Mouse (Mus musculus): ENCODE results near the gene Tmed2. TPM values are rescaled to one million over a fixed set of nuclear protein-coding genes. Genes with fewer than 3 reads are reported as not detected.
"Not testable (repeated sequence)": the region's sequence is repeated elsewhere in the genome, so short reads cannot be mapped to it uniquely, and the experiment has no call there.

Gene Tmed2
- polyA plus RNA-seq, 1 experiment, result 39.8 TPM

- peaks cover 8% of the 10 kb centered on the region for H3K4me1 ChIP-seq (ENCODE audit: control insufficient read depth, insufficient read depth, low read length)
- no peak overlapping the region for H3K27ac ChIP-seq (ENCODE audit: control insufficient read depth, insufficient read depth, low read depth, low read length)
- H3K27me3 ChIP-seq (ENCODE audit: control insufficient read depth, insufficient read depth, low read length), result no peaks in the 10 kb centered on the region
- no peak overlapping the region for H3K4me3 ChIP-seq (ENCODE audit: control insufficient read depth, low read depth, low read length)
- H3K36me3 ChIP-seq (ENCODE audit: control insufficient read depth, insufficient read depth, low read length), result no peaks in the 10 kb centered on the region
- TF ChIP-seq POLR2A (IDR thresholded peaks at IDR 0.05; ENCODE audit: control insufficient read depth, low read depth, low read length) (no peak), CTCF (IDR thresholded peaks at IDR 0.05; ENCODE audit: control insufficient read depth, insufficient read depth, insufficient replicate concordance, low read depth, low read length) (no peak)
Observed at GRCm38 (mm10) chr5:124535016-124535415, 5.5 kb upstream of the Tmed2 start.

- H3K27ac ChIP-seq (ENCODE audit: control insufficient read depth, insufficient read depth, low read depth, low read length), result peak overlapping the region; percentile 31; the same call in 1 of the 2 replicates
- peak overlapping the region; percentile 1; the same call in 1 of the 2 replicates for H3K4me3 ChIP-seq (ENCODE audit: control insufficient read depth, low read depth, low read length)
- no peaks in the 10 kb centered on the region for H3K36me3 ChIP-seq (ENCODE audit: control insufficient read depth, insufficient read depth, low read length)
- H3K27me3 ChIP-seq (ENCODE audit: control insufficient read depth, insufficient read depth, low read length), result no peaks in the 10 kb centered on the region
- no peak for TF ChIP-seq POLR2A (IDR thresholded peaks at IDR 0.05; ENCODE audit: control insufficient read depth, low read depth, low read length)
- no peak for TF ChIP-seq CTCF (IDR thresholded peaks at IDR 0.05; ENCODE audit: control insufficient read depth, insufficient read depth, insufficient replicate concordance, low read depth, low read length)
- peaks cover 5% of the 10 kb centered on the region for H3K4me1 ChIP-seq (ENCODE audit: control insufficient read depth, insufficient read depth, low read length)
Observed at GRCm38 (mm10) chr5:124536776-124537175, 3.7 kb upstream of the Tmed2 start.

GRCm38 (mm10) chr5:124538813-124539792 is 1.4 kb upstream of the Tmed2 start:
- Histone ChIP-seq H3K27ac (ENCODE audit: control insufficient read depth, insufficient read depth, low read depth, low read length) (no peak overlapping the region), H3K36me3 (ENCODE audit: control insufficient read depth, insufficient read depth, low read length) (no peaks in the 10 kb centered on the region), H3K4me3 (ENCODE audit: control insufficient read depth, low read depth, low read length) (no peak overlapping the region), H3K27me3 (ENCODE audit: control insufficient read depth, insufficient read depth, low read length) (no peaks in the 10 kb centered on the region), H3K4me1 (ENCODE audit: control insufficient read depth, insufficient read depth, low read length) (peaks cover 8% of the 10 kb centered on the region)
- TF ChIP-seq CTCF (IDR thresholded peaks at IDR 0.05; ENCODE audit: control insufficient read depth, insufficient read depth, insufficient replicate concordance, low read depth, low read length) (no peak; the same call in 1 of the 2 replicates), POLR2A (IDR thresholded peaks at IDR 0.05; ENCODE audit: control insufficient read depth, low read depth, low read length) (no peak)

- Histone ChIP-seq H3K36me3 (ENCODE audit: control insufficient read depth, insufficient read depth, low read length) (no peaks in the 10 kb centered on the region; the same call in 1 of the 2 replicates), H3K4me1 (ENCODE audit: control insufficient read depth, insufficient read depth, low read length) (peaks cover 8% of the 10 kb centered on the region), H3K4me3 (ENCODE audit: control insufficient read depth, low read depth, low read length) (no peak overlapping the region), H3K27me3 (ENCODE audit: control insufficient read depth, insufficient read depth, low read length) (no peaks in the 10 kb centered on the region), H3K27ac (ENCODE audit: control insufficient read depth, insufficient read depth, low read depth, low read length) (no peak overlapping the region)
- no peak for TF ChIP-seq POLR2A (IDR thresholded peaks at IDR 0.05; ENCODE audit: control insufficient read depth, low read depth, low read length)
Observed at GRCm38 (mm10) chr5:124539905-124540304, 590 bp upstream of the Tmed2 start.

GRCm38 (mm10) chr5:124540905-124541601 is 558 bp downstream of the Tmed2 start:
- H3K36me3 ChIP-seq (ENCODE audit: control insufficient read depth, insufficient read depth, low read length), result no peaks in the 10 kb centered on the region; the same call in 1 of the 2 replicates
- TF ChIP-seq CTCF (IDR thresholded peaks at IDR 0.05; ENCODE audit: control insufficient read depth, insufficient read depth, insufficient replicate concordance, low read depth, low read length) (no peak), POLR2A (IDR thresholded peaks at IDR 0.05; ENCODE audit: control insufficient read depth, low read depth, low read length) (peak; percentile 30; the same call in 1 of the 2 replicates)
- peak overlapping the region; percentile 99 for H3K4me3 ChIP-seq (ENCODE audit: control insufficient read depth, low read depth, low read length)
- H3K27me3 ChIP-seq (ENCODE audit: control insufficient read depth, insufficient read depth, low read length), result no peaks in the 10 kb centered on the region
- peaks cover 8% of the 10 kb centered on the region for H3K4me1 ChIP-seq (ENCODE audit: control insufficient read depth, insufficient read depth, low read length)
- peak overlapping the region; percentile 85 for H3K27ac ChIP-seq (ENCODE audit: control insufficient read depth, insufficient read depth, low read depth, low read length)

- Histone ChIP-seq H3K27ac (ENCODE audit: control insufficient read depth, insufficient read depth, low read depth, low read length) (peak overlapping the region; percentile 85), H3K36me3 (ENCODE audit: control insufficient read depth, insufficient read depth, low read length) (no peaks in the 10 kb centered on the region; the same call in 1 of the 2 replicates), H3K4me3 (ENCODE audit: control insufficient read depth, low read depth, low read length) (peak overlapping the region; percentile 99), H3K4me1 (ENCODE audit: control insufficient read depth, insufficient read depth, low read length) (peaks cover 8% of the 10 kb centered on the region), H3K27me3 (ENCODE audit: control insufficient read depth, insufficient read depth, low read length) (no peaks in the 10 kb centered on the region)
- TF ChIP-seq CTCF (IDR thresholded peaks at IDR 0.05; ENCODE audit: control insufficient read depth, insufficient read depth, insufficient replicate concordance, low read depth, low read length), result no peak
Observed at GRCm38 (mm10) chr5:124541602-124541973, 1.1 kb downstream of the Tmed2 start.

- H3K36me3 ChIP-seq (ENCODE audit: control insufficient read depth, insufficient read depth, low read length); H3K27ac ChIP-seq (ENCODE audit: control insufficient read depth, insufficient read depth, low read depth, low read length); H3K27me3 ChIP-seq (ENCODE audit: control insufficient read depth, insufficient read depth, low read length); H3K4me3 ChIP-seq (ENCODE audit: control insufficient read depth, low read depth, low read length); H3K4me1 ChIP-seq (ENCODE audit: control insufficient read depth, insufficient read depth, low read length): not testable (repeated sequence)
Observed at GRCm38 (mm10) chr5:124550737-124551136, 10.2 kb downstream of the Tmed2 start.

- not testable (repeated sequence) for H3K27me3 ChIP-seq (ENCODE audit: control insufficient read depth, insufficient read depth, low read length); H3K4me1 ChIP-seq (ENCODE audit: control insufficient read depth, insufficient read depth, low read length); H3K36me3 ChIP-seq (ENCODE audit: control insufficient read depth, insufficient read depth, low read length)
- Histone ChIP-seq H3K4me3 (ENCODE audit: control insufficient read depth, low read depth, low read length) (peak overlapping the region; percentile 92), H3K27ac (ENCODE audit: control insufficient read depth, insufficient read depth, low read depth, low read length) (peak overlapping the region; percentile 7)
Observed at GRCm38 (mm10) chr5:124551349-124552093, 11.0 kb downstream of the Tmed2 start.
